In the genomic region with DNA sequence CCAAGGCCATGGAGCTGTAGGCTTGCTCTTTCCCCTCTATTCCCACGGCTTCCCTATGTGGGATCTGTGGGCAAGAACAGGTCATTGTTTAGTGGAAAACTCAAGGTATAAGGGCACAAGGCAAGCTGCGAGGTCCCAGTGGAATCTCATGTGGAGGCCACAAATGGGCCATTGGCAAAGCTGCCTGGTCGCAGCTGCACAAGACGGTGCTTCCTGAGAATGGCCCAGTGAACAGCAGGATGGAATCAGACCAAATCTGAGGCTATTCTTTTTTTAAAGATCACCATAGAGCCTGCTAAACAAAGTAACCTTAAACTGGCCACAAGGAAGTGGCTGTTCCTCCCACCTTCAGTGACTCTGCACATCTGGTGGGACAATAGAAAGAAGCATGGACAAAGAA, we compare ENCODE assay signal across 21 mouse cellular contexts.
DNase-seq lines count a peak whose midpoint lies in the region; ATAC-seq and TF ChIP-seq lines count a peak whose summit lies in the region.
"Had no signal": no experiment of that assay in that cellular context is flagged by ENCODE, and none has a peak within 500 bp of the region (broad histone marks: within the 10 kb centered on the region; RNA-seq: fewer than 3 reads in every experiment).

No protein-coding gene starts in this region.

- 0 out of 2 replicates have a peak, but pooled peaks cover 1% of the 10 kb centered on the region for H3K36me3 ChIP-seq in kidney, adult 2 months (ENCODE audit: control insufficient read depth, insufficient read depth, low read length)
- peaks cover 20% of the 10 kb centered on the region; the same call in 1 of the 2 replicates for H3K36me3 ChIP-seq in liver, embryonic 15.5 days (replicated peaks)
- H3K36me3 ChIP-seq in liver, embryonic 11.5 days (ENCODE audit: control insufficient read depth, insufficient read depth, low read length), result peaks cover 8% of the 10 kb centered on the region; the same call in 1 of the 2 replicates
- H3K36me3 ChIP-seq in liver, embryonic 16.5 days (ENCODE audit: control insufficient read depth, insufficient read depth), result peaks cover 3% of the 10 kb centered on the region; the same call in 1 of the 2 replicates
- H3K36me3 ChIP-seq: embryonic facial prominence, embryonic 12.5 days; intestine, embryonic 15.5 days had no signal

- no peak overlapping the region for H3K4me3 ChIP-seq in kidney, adult 2 months (ENCODE audit: insufficient read depth, low read depth, low read length)
- H3K4me3 ChIP-seq in liver, embryonic 15.5 days (replicated peaks), result no peak overlapping the region
- H3K4me3 ChIP-seq in liver, embryonic 11.5 days (ENCODE audit: low read depth, low read length), result no peak overlapping the region
- no peak overlapping the region for H3K4me3 ChIP-seq in liver, embryonic 16.5 days (ENCODE audit: low read depth, low read length)
- H3K4me3 ChIP-seq: embryonic facial prominence, embryonic 12.5 days; forebrain, embryonic 12.5 days; heart, embryonic 10.5 days; hindbrain, embryonic 10.5 days; intestine, embryonic 15.5 days had no signal

- no peak overlapping the region for H3K27ac ChIP-seq in kidney, adult 2 months (ENCODE audit: insufficient read depth, low read depth, low read length)
- peak overlapping the region; percentile 14 for H3K27ac ChIP-seq in liver, embryonic 15.5 days (replicated peaks)
- no peak overlapping the region for H3K27ac ChIP-seq in liver, embryonic 11.5 days (ENCODE audit: low read depth, low read length)
- peak overlapping the region; percentile 4; the same call in 1 of the 2 replicates for H3K27ac ChIP-seq in liver, embryonic 16.5 days (ENCODE audit: low read length)
- H3K27ac ChIP-seq: embryonic facial prominence, embryonic 12.5 days; hindbrain, embryonic 10.5 days; hindbrain, embryonic 14.5 days; intestine, embryonic 15.5 days had no signal

- intact Hi-C loops in heart, postnatal 14 days (cut with DNase I), result loop anchor here (1.0 kb wide), 1 partner anchor 74 kb away; no protein-coding TSS in a partner anchor

- peak; percentile 94 for DNase-seq in heart, adult 11 months
- DNase-seq in heart, postnatal 14 days, result no peak
- peak; percentile 31 for DNase-seq in kidney, postnatal 10 days
- DNase-seq in kidney, adult 2 months, result no peak
- no peak for DNase-seq in liver, embryonic 11.5 days (ENCODE audit: low spot score)
- DNase-seq in lung, postnatal 25 days (ENCODE audit: low spot score), result no peak
- DNase-seq: adrenal gland, adult 8-10 months; adrenal gland, postnatal 36 days; cerebellum, adult 11 months; cerebellum, adult 8-10 months; cerebellum, postnatal 14 days; embryo, embryonic 11 days had no signal

- TF ChIP-seq POLR2A in kidney, adult 2 months (IDR thresholded peaks at IDR 0.05; ENCODE audit: low read depth, low read length), result no peak

- no peak overlapping the region for H3K9ac ChIP-seq in liver, embryonic 15.5 days
- H3K9ac ChIP-seq in liver, embryonic 11.5 days (ENCODE audit: low read depth, low read length), result no peak overlapping the region
- no peak overlapping the region for H3K9ac ChIP-seq in liver, embryonic 16.5 days (ENCODE audit: low read depth, low read length)
- H3K9ac ChIP-seq: embryonic facial prominence, embryonic 12.5 days; forebrain, embryonic 12.5 days; hindbrain, embryonic 14.5 days; intestine, embryonic 15.5 days had no signal

- WGBS in kidney, adult 2 months, result 60% methylated on average over 4 of the region's 4 CpGs
- WGBS in liver, embryonic 15.5 days (ENCODE audit: insufficient replicate concordance), result 83% methylated on average over 4 of the region's 4 CpGs
- WGBS in liver, embryonic 11.5 days, result 94% methylated on average over 4 of the region's 4 CpGs
- 87% methylated on average over 4 of the region's 4 CpGs for WGBS in liver, embryonic 16.5 days (ENCODE audit: insufficient replicate concordance)

- H3K27me3 ChIP-seq in kidney, adult 2 months (replicated peaks; ENCODE audit: control insufficient read depth, insufficient read depth, low read length), result no peaks in the 10 kb centered on the region
- H3K27me3 ChIP-seq in liver, embryonic 15.5 days, result no peaks in the 10 kb centered on the region
- no peaks in the 10 kb centered on the region for H3K27me3 ChIP-seq in liver, embryonic 11.5 days (replicated peaks; ENCODE audit: control insufficient read depth, insufficient read depth, low read length)
- H3K27me3 ChIP-seq in liver, embryonic 16.5 days (ENCODE audit: control insufficient read depth, insufficient read depth, low read depth, low read length), result no peaks in the 10 kb centered on the region
- H3K27me3 ChIP-seq: embryonic facial prominence, embryonic 12.5 days; forebrain, embryonic 12.5 days; intestine, embryonic 15.5 days had no signal

- no peak for TF ChIP-seq CTCF in kidney, adult 2 months (conservative IDR thresholded peaks at IDR 0.05; ENCODE audit: insufficient read depth, insufficient read length, low read depth, low read length)

- no peaks in the 10 kb centered on the region for H3K9me3 ChIP-seq in liver, embryonic 15.5 days (replicated peaks)
- H3K9me3 ChIP-seq in liver, embryonic 11.5 days (ENCODE audit: control insufficient read depth, low read length), result no peaks in the 10 kb centered on the region
- no peaks in the 10 kb centered on the region for H3K9me3 ChIP-seq in liver, embryonic 16.5 days (replicated peaks; ENCODE audit: control insufficient read depth, low read length)
- H3K9me3 ChIP-seq: embryonic facial prominence, embryonic 12.5 days; forebrain, embryonic 12.5 days; heart, embryonic 10.5 days; hindbrain, embryonic 10.5 days; intestine, embryonic 15.5 days had no signal

- ATAC-seq in liver, embryonic 15.5 days (ENCODE audit: insufficient read depth), result no peak
- no peak for ATAC-seq in liver, embryonic 11.5 days (replicated peaks; ENCODE audit: low FRiP score)
- no peak for ATAC-seq in liver, embryonic 16.5 days (ENCODE audit: low read depth)
- ATAC-seq: forebrain, embryonic 16.5 days; intestine, embryonic 15.5 days had no signal

- H3K4me1 ChIP-seq in kidney, adult 2 months (ENCODE audit: control insufficient read depth, insufficient read depth, low read length), result no peaks in the 10 kb centered on the region
- H3K4me1 ChIP-seq in liver, embryonic 15.5 days (replicated peaks), result peaks cover 46% of the 10 kb centered on the region
- H3K4me1 ChIP-seq in liver, embryonic 11.5 days (replicated peaks; ENCODE audit: control insufficient read depth, insufficient read depth, low read length), result peaks cover 27% of the 10 kb centered on the region
- H3K4me1 ChIP-seq in liver, embryonic 16.5 days (ENCODE audit: control insufficient read depth, low read depth, low read length), result peaks cover 31% of the 10 kb centered on the region

- H3K4me2 ChIP-seq in liver, embryonic 15.5 days, result no peak overlapping the region
- H3K4me2 ChIP-seq in liver, embryonic 11.5 days, result no peak overlapping the region
- no peak overlapping the region for H3K4me2 ChIP-seq in liver, embryonic 16.5 days (ENCODE audit: low read depth, low read length)
- H3K4me2 ChIP-seq: embryonic facial prominence, embryonic 12.5 days; forebrain, embryonic 12.5 days; hindbrain, embryonic 14.5 days; intestine, embryonic 15.5 days had no signal

Comparison
In these comparisons a context has a peak if more than half of its experiments do, and no peak if none do; other contexts are left out.
1. DNase-seq: peak in heart, adult 11 months (single experiment) and kidney, postnatal 10 days (single experiment); none in heart, postnatal 14 days (0 of 2), kidney, adult 2 months (single experiment), liver, embryonic 11.5 days (single experiment) and lung, postnatal 25 days (single experiment).
2. H3K27ac ChIP-seq: peak in liver, embryonic 15.5 days (single experiment) and liver, embryonic 16.5 days (single experiment); none in kidney, adult 2 months (single experiment) and liver, embryonic 11.5 days (single experiment).